Mouse (Mus musculus) ES-E14 (cell line): ENCODE measurements around the gene Myl6.
A peak's percentile ranks its signal among the peaks of the same experiment; 100 is the strongest.

Source experiments
- CHD2 ChIP-seq: IDR thresholded peaks from 2 replicates; pipeline ENCODE4 v1.6.1; 2014; ENCODE audit warnings: mild to moderate bottlenecking, low read depth, low read length, inconsistent platforms
- HCFC1 ChIP-seq: IDR thresholded peaks from 2 replicates; pipeline ENCODE4 v1.6.1; 2012; ENCODE audit warnings: low read length, inconsistent platforms, borderline replicate concordance; ENCODE audit not compliant: insufficient read depth
- ZNF384 ChIP-seq: IDR thresholded peaks from 2 replicates; pipeline ENCODE4 v1.6.1; 2012; ENCODE audit warnings: low read depth, low read length, inconsistent platforms

DNA sequence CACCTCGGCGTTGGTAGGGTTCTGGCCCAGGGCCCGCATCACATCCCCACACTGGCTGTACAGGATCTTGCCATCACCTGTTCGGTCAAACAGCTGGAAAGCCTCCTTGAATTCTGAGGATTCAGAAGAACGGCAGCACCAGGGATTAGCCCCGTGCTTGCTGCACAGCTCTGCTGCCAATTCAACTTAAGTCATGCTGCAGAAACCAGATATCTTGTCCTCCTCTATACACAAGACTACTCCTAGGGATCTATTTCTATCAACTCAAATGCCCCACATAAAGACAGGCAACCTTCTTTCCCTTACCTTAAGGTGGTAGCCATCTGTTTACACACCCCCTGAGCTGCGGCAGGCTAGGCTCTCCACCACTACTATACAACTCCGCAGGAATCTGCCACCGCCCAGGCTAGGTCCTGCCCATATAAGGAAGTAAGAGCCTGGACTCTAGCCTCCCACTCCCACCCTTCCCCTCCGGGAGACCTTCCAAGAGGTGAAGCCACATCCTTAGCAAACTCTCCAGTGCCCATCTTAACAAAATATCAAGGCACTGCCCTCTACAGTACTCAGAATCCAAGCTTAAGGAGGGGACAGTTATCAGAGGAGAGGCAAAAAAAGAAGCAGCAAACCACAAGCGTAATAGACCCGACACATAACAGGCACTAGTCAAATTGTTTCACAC lies 1.2 kb downstream of the Myl6 start:
- no peak for TF ChIP-seq HCFC1
- TF ChIP-seq CHD2: 0 out of 2 replicates have a peak, but pooled peaks have one; percentile 29
- TF ChIP-seq ZNF384: no peak
